Mouse (Mus musculus) forelimb bud, embryonic 11.5 days (tissue): ENCODE results near the gene Arid3c.
A peak's percentile ranks its signal among the peaks of the same experiment; 100 is the strongest.
"Not testable (repeated sequence)": the region's sequence is repeated elsewhere in the genome, so short reads cannot be mapped to it uniquely, and the experiment has no call there.

Source experiments
- DNase-seq: peaks from one replicate; pipeline ENCODE4 v3.0.0-alpha.2; 2012; ENCODE audit warnings: low read depth, low spot score

Gene Arid3c

GRCm38 (mm10) chr4:41705922-41706754 lies 24.8 kb downstream of the Arid3c start:
- DNase-seq, result no peak

- no peak for DNase-seq
Measured at GRCm38 (mm10) chr4:41704651-41705050, 26.3 kb downstream of the Arid3c start.

- DNase-seq, result not testable (repeated sequence)
Measured at GRCm38 (mm10) chr4:41702226-41702625, 28.7 kb downstream of the Arid3c start.

- not testable (repeated sequence) for DNase-seq
Measured at GRCm38 (mm10) chr4:41700224-41700623, 30.7 kb downstream of the Arid3c start.

- DNase-seq, result not testable (repeated sequence)
Measured at GRCm38 (mm10) chr4:41699783-41700182, 31.2 kb downstream of the Arid3c start, which contains the start of gene Il11ra1. TSS of gene Il11ra1 (plus strand) at chr4:41699989.

GRCm38 (mm10) chr4:41698421-41699016 lies 32.4 kb downstream of the Arid3c start:
- DNase-seq, result not testable (repeated sequence)

- DNase-seq, result peak; percentile 78
Measured at GRCm38 (mm10) chr4:41696930-41697841, 33.8 kb downstream of the Arid3c start, which contains the start of gene Cntfr. TSS of gene Cntfr (minus strand) at chr4:41697089.

GRCm38 (mm10) chr4:41696452-41696851 lies 34.5 kb downstream of the Arid3c start:
- not testable (repeated sequence) for DNase-seq

- not testable (repeated sequence) for DNase-seq
Measured at GRCm38 (mm10) chr4:41695800-41696199, 35.1 kb downstream of the Arid3c start.

- DNase-seq, result not testable (repeated sequence)
Measured at GRCm38 (mm10) chr4:41693511-41693910, 37.4 kb downstream of the Arid3c start.

- not testable (repeated sequence) for DNase-seq
Measured at GRCm38 (mm10) chr4:41690014-41690413, 40.9 kb downstream of the Arid3c start.

- not testable (repeated sequence) for DNase-seq
Measured at GRCm38 (mm10) chr4:41688562-41688961, 42.4 kb downstream of the Arid3c start.

- not testable (repeated sequence) for DNase-seq
Measured at GRCm38 (mm10) chr4:41685882-41686492, 45.0 kb downstream of the Arid3c start.

- DNase-seq, result not testable (repeated sequence)
Measured at GRCm38 (mm10) chr4:41684931-41685453, 46.0 kb downstream of the Arid3c start.

- not testable (repeated sequence) for DNase-seq
Measured at GRCm38 (mm10) chr4:41684131-41684930, 46.6 kb downstream of the Arid3c start.

GRCm38 (mm10) chr4:41683303-41683702 lies 47.6 kb downstream of the Arid3c start:
- DNase-seq, result not testable (repeated sequence)

- DNase-seq, result no peak
Measured at GRCm38 (mm10) chr4:41682789-41683188, 48.2 kb downstream of the Arid3c start.

GRCm38 (mm10) chr4:41681947-41682346 lies 49.0 kb downstream of the Arid3c start:
- DNase-seq, result no peak

- DNase-seq, result no peak
Measured at GRCm38 (mm10) chr4:41681176-41681575, 49.8 kb downstream of the Arid3c start.

- no peak for DNase-seq
Measured at GRCm38 (mm10) chr4:41679291-41679690, 51.7 kb downstream of the Arid3c start.
